Mouse (Mus musculus): ENCODE results near the gene Nell1. TPM values are rescaled to one million over a fixed set of nuclear protein-coding genes. Genes with fewer than 3 reads are reported as not detected.

Nell1 gene
- polyA plus RNA-seq, 1 experiment from 2014 or later, result 4.1 TPM

DNA sequence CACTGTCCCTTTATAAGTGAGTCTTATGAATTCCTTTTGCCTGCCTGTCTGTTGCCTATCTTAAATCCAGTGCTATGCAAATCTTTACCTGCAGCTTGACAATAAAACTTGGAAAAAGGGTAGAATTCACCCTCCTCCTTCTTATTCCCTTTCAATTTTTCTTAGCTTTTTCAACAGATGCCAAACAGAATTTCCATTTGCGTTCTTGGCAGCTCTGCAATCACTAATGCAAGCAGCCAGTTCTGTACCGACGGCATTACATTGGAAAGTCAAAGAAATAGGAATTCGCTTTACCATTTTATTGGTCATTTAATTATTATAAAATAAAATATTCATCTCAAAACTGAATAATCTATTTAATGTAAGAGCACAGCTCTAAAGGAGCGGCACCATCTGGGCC, 781.7 kb downstream of the Nell1 start:
- Histone ChIP-seq H3K9me3 (no peaks in the 10 kb centered on the region), H3K36me3 (no peaks in the 10 kb centered on the region), H3K4me3 (no peak overlapping the region), H3K9ac (no peak overlapping the region), H3K4me2 (no peak overlapping the region), H3K27me3 (no peaks in the 10 kb centered on the region), H3K4me1 (no peaks in the 10 kb centered on the region), H3K27ac (no peak overlapping the region)
- ATAC-seq (ENCODE audit: insufficient number of reproducible peaks, insufficient read depth, low FRiP score, low TSS enrichment, low read depth), result no peak
- WGBS, result 83% methylated on average over 5 of the region's 5 CpGs

- Histone ChIP-seq H3K9ac (no peak overlapping the region), H3K9me3 (no peaks in the 10 kb centered on the region), H3K36me3 (no peaks in the 10 kb centered on the region), H3K4me3 (no peak overlapping the region), H3K27me3 (no peaks in the 10 kb centered on the region), H3K4me2 (no peak overlapping the region), H3K4me1 (no peaks in the 10 kb centered on the region), H3K27ac (no peak overlapping the region)
- ATAC-seq (ENCODE audit: insufficient number of reproducible peaks, insufficient read depth, low FRiP score, low TSS enrichment, low read depth), result no peak
Measured at GRCm38 (mm10) chr7:50773516-50773915, 798.9 kb downstream of the Nell1 start.

- H3K9ac ChIP-seq, result no peak overlapping the region
- no peak for ATAC-seq (ENCODE audit: insufficient number of reproducible peaks, insufficient read depth, low FRiP score, low TSS enrichment, low read depth)
- no peak overlapping the region for H3K4me3 ChIP-seq
- H3K27ac ChIP-seq, result no peak overlapping the region
- 80% methylated on average over 1 of the region's 1 CpGs for WGBS
- no peaks in the 10 kb centered on the region for H3K27me3 ChIP-seq
- no peaks in the 10 kb centered on the region for H3K9me3 ChIP-seq
- no peaks in the 10 kb centered on the region for H3K4me1 ChIP-seq
- H3K36me3 ChIP-seq, result no peaks in the 10 kb centered on the region
- no peak overlapping the region for H3K4me2 ChIP-seq
Measured at GRCm38 (mm10) chr7:50781105-50781504, 806.4 kb downstream of the Nell1 start.

DNA sequence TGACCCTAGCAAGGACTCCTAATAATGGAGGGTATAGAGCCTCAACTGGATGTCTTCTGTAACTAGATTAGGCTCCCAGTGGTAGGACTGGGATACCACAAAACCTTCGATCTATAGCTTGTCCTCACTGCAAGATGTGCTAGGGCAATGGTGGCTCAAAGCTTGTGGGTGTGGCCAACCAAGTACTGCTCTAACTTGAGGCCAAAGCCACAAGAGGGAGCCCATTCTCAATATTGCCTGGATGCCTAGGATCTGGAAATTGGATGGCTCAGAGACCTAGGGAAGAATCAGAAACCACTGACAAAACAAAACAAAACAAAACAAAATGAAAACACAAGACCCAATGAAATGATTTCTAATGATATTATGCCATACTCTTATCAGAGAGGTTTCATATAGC, 809.0 kb downstream of the Nell1 start:
- Histone ChIP-seq H3K4me2 (no peak overlapping the region), H3K4me1 (no peaks in the 10 kb centered on the region), H3K4me3 (no peak overlapping the region), H3K9me3 (no peaks in the 10 kb centered on the region), H3K9ac (no peak overlapping the region), H3K27ac (no peak overlapping the region), H3K36me3 (no peaks in the 10 kb centered on the region), H3K27me3 (no peaks in the 10 kb centered on the region)
- 63% methylated on average over 1 of the region's 1 CpGs for WGBS
- ATAC-seq (ENCODE audit: insufficient number of reproducible peaks, insufficient read depth, low FRiP score, low TSS enrichment, low read depth), result no peak

GRCm38 (mm10) chr7:50826180-50826579, 851.5 kb downstream of the Nell1 start:
- Histone ChIP-seq H3K9ac (no peak overlapping the region), H3K4me2 (no peak overlapping the region), H3K9me3 (no peaks in the 10 kb centered on the region), H3K4me1 (no peaks in the 10 kb centered on the region), H3K4me3 (no peak overlapping the region), H3K36me3 (no peaks in the 10 kb centered on the region), H3K27ac (no peak overlapping the region), H3K27me3 (no peaks in the 10 kb centered on the region)
- ATAC-seq (ENCODE audit: insufficient number of reproducible peaks, insufficient read depth, low FRiP score, low TSS enrichment, low read depth), result no peak
- 35% methylated on average over 7 of the region's 7 CpGs for WGBS

GRCm38 (mm10) chr7:50832799-50833198, 858.1 kb downstream of the Nell1 start:
- 53% methylated on average over 3 of the region's 3 CpGs for WGBS
- no peak overlapping the region for H3K4me3 ChIP-seq
- no peaks in the 10 kb centered on the region for H3K27me3 ChIP-seq
- no peaks in the 10 kb centered on the region; the same call in 1 of the 2 replicates for H3K9me3 ChIP-seq
- no peak overlapping the region for H3K4me2 ChIP-seq
- ATAC-seq (ENCODE audit: insufficient number of reproducible peaks, insufficient read depth, low FRiP score, low TSS enrichment, low read depth), result no peak
- no peaks in the 10 kb centered on the region for H3K4me1 ChIP-seq
- H3K27ac ChIP-seq, result no peak overlapping the region
- H3K9ac ChIP-seq, result no peak overlapping the region
- H3K36me3 ChIP-seq, result no peaks in the 10 kb centered on the region

GRCm38 (mm10) chr7:50842646-50843045, 868.0 kb downstream of the Nell1 start:
- Histone ChIP-seq H3K27me3 (no peaks in the 10 kb centered on the region; the same call in 1 of the 2 replicates), H3K27ac (no peak overlapping the region), H3K4me1 (0 out of 2 replicates have a peak, but pooled peaks cover 4% of the 10 kb centered on the region), H3K4me3 (no peak overlapping the region), H3K36me3 (no peaks in the 10 kb centered on the region), H3K9ac (no peak overlapping the region), H3K4me2 (no peak overlapping the region), H3K9me3 (no peaks in the 10 kb centered on the region)
- ATAC-seq (ENCODE audit: insufficient number of reproducible peaks, insufficient read depth, low FRiP score, low TSS enrichment, low read depth), result no peak

DNA sequence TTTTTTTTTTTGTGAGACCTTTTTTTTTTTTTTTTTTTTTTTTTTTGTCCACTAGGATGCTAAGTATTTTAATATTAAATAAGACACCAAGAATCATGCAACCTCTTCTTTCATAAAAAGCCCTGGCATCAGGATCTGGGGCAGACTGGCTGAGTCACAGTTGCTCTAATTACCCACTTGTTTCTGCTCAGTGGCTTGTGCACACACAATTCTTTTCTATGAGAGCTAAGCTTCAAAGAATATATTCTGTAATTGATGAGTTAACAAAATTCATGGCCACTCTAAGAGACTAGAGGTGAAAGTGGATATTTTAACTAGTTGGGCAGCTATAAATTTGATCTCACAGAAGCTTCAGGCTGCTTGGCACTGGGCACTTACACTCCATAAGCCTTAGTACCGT, 873.3 kb downstream of the Nell1 start:
- Histone ChIP-seq H3K27me3 (no peaks in the 10 kb centered on the region), H3K9me3 (no peaks in the 10 kb centered on the region), H3K4me1 (no peaks in the 10 kb centered on the region), H3K4me2 (no peak overlapping the region), H3K36me3 (no peaks in the 10 kb centered on the region), H3K27ac (no peak overlapping the region), H3K9ac (no peak overlapping the region), H3K4me3 (no peak overlapping the region)
- 75% methylated on average over 1 of the region's 1 CpGs for WGBS
- ATAC-seq (ENCODE audit: insufficient number of reproducible peaks, insufficient read depth, low FRiP score, low TSS enrichment, low read depth), result no peak

GRCm38 (mm10) chr7:50850271-50850670, 875.6 kb downstream of the Nell1 start:
- H3K27ac ChIP-seq, result no peak overlapping the region
- WGBS, result 75% methylated on average over 1 of the region's 1 CpGs

DNA sequence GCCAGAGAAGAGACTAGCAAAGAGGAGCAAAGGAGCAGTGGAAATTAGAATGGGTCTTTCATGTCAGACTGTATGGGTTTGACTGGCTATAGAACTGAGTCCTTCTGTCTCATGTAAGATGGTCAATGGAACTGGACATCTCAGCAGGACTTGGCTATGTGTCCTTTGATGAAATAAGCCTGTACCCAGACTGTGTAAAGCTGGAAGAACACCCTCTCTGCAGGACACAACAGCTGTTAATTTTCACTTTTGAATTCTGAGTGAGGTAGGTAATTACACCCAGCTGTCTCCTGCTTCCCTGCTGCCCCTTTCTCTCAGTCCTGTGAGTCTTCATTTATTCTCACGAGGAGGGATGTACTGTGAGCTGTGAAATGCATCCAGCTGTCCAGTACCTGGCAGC, 895.5 kb downstream of the Nell1 start:
- ATAC-seq (ENCODE audit: insufficient number of reproducible peaks, insufficient read depth, low FRiP score, low TSS enrichment, low read depth), result no peak
- Histone ChIP-seq H3K9me3 (no peaks in the 10 kb centered on the region), H3K4me3 (no peak overlapping the region), H3K9ac (no peak overlapping the region), H3K4me2 (no peak overlapping the region), H3K36me3 (no peaks in the 10 kb centered on the region), H3K27me3 (no peaks in the 10 kb centered on the region), H3K4me1 (no peaks in the 10 kb centered on the region), H3K27ac (no peak overlapping the region)
- 12% methylated on average over 1 of the region's 1 CpGs for WGBS

More at GRCm38 (mm10) chr7:50850271-50850670, 875.6 kb downstream of the Nell1 start:
- H3K36me3 ChIP-seq, result no peaks in the 10 kb centered on the region
- ATAC-seq (ENCODE audit: insufficient number of reproducible peaks, insufficient read depth, low FRiP score, low TSS enrichment, low read depth), result no peak
- no peak overlapping the region for H3K4me3 ChIP-seq
- no peaks in the 10 kb centered on the region for H3K27me3 ChIP-seq
- no peaks in the 10 kb centered on the region for H3K9me3 ChIP-seq
- H3K4me1 ChIP-seq, result no peaks in the 10 kb centered on the region
- no peak overlapping the region for H3K9ac ChIP-seq
- no peak overlapping the region for H3K4me2 ChIP-seq

- no peak overlapping the region for H3K4me2 ChIP-seq
- H3K4me1 ChIP-seq, result no peaks in the 10 kb centered on the region
- H3K9me3 ChIP-seq, result no peaks in the 10 kb centered on the region
- H3K9ac ChIP-seq, result no peak overlapping the region
- ATAC-seq (ENCODE audit: insufficient number of reproducible peaks, insufficient read depth, low FRiP score, low TSS enrichment, low read depth), result no peak
- WGBS, result 49% methylated on average over 3 of the region's 3 CpGs
- no peak overlapping the region for H3K4me3 ChIP-seq
- H3K36me3 ChIP-seq, result no peaks in the 10 kb centered on the region
- H3K27me3 ChIP-seq, result no peaks in the 10 kb centered on the region
- H3K27ac ChIP-seq, result no peak overlapping the region
Measured at GRCm38 (mm10) chr7:50887625-50888024, 913.0 kb downstream of the Nell1 start.

GRCm38 (mm10) chr7:50899541-50900088, 925.0 kb downstream of the Nell1 start:
- WGBS, result 32% methylated on average over 6 of the region's 6 CpGs
- Histone ChIP-seq H3K4me1 (0 out of 2 replicates have a peak, but pooled peaks cover 5% of the 10 kb centered on the region), H3K27ac (no peak overlapping the region), H3K4me2 (no peak overlapping the region), H3K4me3 (no peak overlapping the region), H3K9me3 (no peaks in the 10 kb centered on the region), H3K36me3 (no peaks in the 10 kb centered on the region), H3K9ac (no peak overlapping the region), H3K27me3 (no peaks in the 10 kb centered on the region)
- ATAC-seq (ENCODE audit: insufficient number of reproducible peaks, insufficient read depth, low FRiP score, low TSS enrichment, low read depth), result 0 out of 2 replicates have a peak, but pooled peaks have one; percentile 32
